Mouse (Mus musculus): ENCODE measurements around the gene Arhgdib.
"Not testable (repeated sequence)": the region's sequence is repeated elsewhere in the genome, so short reads cannot be mapped to it uniquely, and the experiment has no call there.

The Arhgdib gene

DNA sequence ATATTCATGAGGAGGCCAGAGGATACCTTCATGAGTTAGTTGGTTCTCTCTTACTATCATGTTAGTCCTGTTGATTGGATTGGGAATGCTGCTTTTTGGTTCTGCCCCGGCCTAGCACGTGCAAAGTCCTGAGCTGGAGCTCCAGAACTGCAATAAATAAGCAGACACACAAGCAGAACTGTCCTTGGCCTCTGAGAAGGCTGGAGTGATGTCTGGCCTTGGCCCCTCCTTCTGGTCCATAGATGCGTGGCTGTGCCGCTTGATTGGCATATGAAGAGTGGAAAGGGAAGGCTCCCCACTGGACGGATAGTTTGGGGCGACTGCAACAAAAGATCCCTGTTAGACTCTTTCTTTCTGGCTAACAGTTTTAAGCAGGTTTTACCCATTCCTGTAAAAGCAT is 52.6 kb downstream of the Arhgdib start:
- no peak for DNase-seq (ENCODE audit: low spot score in 2 of 2)

DNA sequence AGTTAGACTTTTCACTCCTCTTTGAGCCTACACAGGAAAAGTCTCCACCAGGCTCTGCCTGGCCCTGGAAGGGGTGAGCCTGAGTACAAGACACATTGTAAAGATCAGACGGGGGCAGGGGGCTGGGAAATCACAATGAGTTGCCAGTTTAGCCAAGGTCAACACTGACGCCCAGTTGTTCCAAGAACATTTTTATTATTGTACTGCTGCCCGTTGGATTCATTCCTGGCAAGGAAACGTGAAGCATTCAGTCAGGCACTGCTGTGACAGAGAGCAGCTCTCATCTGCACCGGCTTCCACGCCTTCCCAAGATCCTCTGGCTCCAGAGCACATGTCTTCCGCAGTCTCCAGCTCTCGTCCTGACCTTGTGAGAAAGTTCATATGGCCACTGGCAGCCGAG is 53.8 kb downstream of the Arhgdib start:
- DNase-seq (ENCODE audit: low spot score in 2 of 2) = peak in 1 of 2 experiments; percentile 70

DNA sequence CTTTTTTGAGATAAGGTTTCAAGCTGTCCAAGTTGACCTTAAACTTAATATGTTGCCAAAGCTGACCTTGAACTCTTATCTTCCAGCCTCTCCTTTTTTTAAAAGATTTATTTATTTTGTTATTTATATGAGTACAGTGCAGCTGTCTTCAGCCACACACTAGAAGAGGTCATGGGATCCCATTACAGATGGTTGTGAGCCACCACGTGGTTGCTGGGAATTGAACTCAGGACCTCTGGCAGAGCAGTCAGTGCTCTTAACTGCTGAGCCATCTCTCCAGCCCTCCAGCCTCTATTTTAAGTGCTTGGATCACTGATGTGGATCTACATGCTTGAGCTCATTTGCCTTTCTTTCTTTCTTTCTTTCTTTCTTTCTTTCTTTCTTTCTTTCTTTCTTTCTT is 56.9 kb downstream of the Arhgdib start:
- not testable (repeated sequence) for DNase-seq (ENCODE audit: low spot score in 2 of 2)

DNA sequence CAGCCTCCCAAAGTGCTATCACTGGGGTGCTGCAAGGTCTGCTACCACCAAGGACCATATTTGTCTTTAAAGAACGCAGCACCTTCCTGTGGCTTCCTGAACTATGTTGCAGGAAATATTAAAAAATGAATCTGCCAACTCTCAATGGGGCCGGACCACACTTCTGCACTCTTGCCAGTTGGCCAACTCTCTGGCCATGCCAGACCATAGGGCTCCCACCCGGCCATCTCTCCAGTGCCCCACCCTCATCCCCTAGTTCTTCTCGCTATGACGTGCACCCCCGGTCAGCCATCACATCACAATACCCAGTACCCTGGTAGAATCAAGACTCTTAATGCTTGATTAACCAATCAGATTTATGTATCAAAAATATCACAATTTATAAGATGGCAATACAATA is 57.7 kb downstream of the Arhgdib start:
- no peak for DNase-seq (ENCODE audit: low spot score in 2 of 2)

DNA sequence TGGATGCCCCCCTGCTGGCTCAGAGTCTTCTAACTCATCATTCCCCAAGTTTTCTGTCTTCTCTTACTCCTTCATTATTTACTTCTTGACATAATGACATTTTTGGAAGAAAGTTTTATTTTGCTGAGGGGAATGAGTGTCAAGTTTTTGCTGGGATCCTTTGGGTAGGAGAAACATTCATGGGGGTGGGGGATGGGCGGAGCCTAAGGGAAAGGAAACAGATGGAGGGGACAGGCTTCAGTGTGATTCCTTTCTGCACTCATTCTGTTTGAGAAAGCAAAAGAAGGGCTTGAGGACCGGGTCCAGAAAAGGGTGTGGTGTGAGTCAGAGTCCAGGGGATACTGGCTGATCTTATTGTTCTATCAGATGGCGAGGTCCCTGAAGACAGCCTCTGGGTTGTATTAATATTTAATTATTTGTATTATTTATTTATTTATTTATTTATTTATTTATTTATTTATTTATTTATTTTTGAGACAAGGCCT is 58.2 kb downstream of the Arhgdib start:
- no peak for DNase-seq (ENCODE audit: low spot score in 2 of 2)

DNA sequence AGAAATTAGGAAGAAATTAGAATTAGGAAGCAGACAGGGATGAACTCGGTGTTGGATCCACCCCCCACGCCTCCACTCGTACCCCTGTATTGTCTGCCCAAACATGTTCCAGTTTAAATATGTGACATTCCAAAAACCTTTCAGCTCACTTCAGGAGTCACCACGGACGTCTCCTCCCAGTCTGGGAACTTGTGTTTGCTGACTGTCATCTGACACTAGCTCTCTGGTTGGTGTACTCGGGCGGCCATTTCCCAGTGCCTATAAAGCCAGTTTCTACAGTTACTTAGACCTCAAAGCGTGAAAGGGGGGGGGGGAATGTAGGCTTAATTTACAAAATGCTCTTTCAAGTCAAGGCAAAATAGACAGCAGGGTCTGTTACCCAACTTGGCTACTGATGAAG is 60.0 kb downstream of the Arhgdib start:
- no peak for DNase-seq (ENCODE audit: low spot score in 2 of 2)

DNA sequence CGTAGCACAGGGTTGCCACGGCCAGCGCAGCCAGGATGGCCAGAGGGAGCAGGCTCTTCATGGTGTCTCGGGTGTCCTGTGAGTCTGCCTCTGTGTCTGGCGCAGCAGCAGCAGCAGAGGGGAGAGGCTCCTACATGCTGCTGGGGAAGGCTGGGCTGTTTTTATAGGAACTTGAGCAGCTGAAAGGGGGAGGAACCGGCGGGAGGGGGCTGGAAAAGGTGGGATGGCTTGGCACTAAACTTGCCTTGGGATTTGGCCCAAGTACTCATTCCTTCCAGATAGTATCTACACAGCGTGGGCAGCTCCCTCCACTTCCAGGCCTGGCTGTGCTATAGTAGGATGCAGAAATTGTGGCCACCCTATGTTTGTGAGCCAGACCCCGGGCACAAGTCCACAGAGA is 66.0 kb downstream of the Arhgdib start, which contains the start of gene Mgp:
TSS of gene Mgp (minus strand) at position 154 of the 400 bp plus-strand sequence.
- DNase-seq (ENCODE audit: low spot score in 2 of 2) = peak in 1 of 2 experiments; percentile 68

GRCm38 (mm10) chr6:136874599-136874998 is 67.1 kb downstream of the Arhgdib start:
- no peak for DNase-seq (ENCODE audit: low spot score in 2 of 2)
